Mouse (Mus musculus) midbrain, embryonic 16.5 days (tissue): ENCODE results near the gene Mctp1. TPM values are rescaled to one million over a fixed set of nuclear protein-coding genes. Genes with fewer than 3 reads are reported as not detected.
"Not testable (repeated sequence)": the region's sequence is repeated elsewhere in the genome, so short reads cannot be mapped to it uniquely, and the experiment has no call there.

ENCODE experiments used
- ATAC-seq: fragments of 200-750 bp; cut with Nextera tagmentation; 2 replicates; pipeline ENCODE4 v1.8.0; 2017; ENCODE audit warnings: moderate TSS enrichment
- H3K27ac ChIP-seq: fragments of 300-500 bp; sonication (generic); 2 replicates; pipeline ENCODE4 v1.5.1; 2014; ENCODE audit warnings: mild to moderate bottlenecking, low read length, mixed read lengths
- H3K27me3 ChIP-seq: fragments of 300-500 bp; sonication (generic); 2 replicates; pipeline ENCODE4 v1.6.1; 2014; ENCODE audit warnings: low read depth, low read length, mixed read lengths; ENCODE audit not compliant: control insufficient read depth, insufficient read depth
- H3K36me3 ChIP-seq: fragments of 300-500 bp; sonication (generic); 2 replicates; pipeline ENCODE4 v1.6.1; 2014; ENCODE audit warnings: mild to moderate bottlenecking, low read length, moderate library complexity, mixed read lengths; ENCODE audit not compliant: control insufficient read depth, insufficient read depth
- H3K4me1 ChIP-seq: fragments of 300-500 bp; sonication (generic); 2 replicates; pipeline ENCODE4 v1.6.1; 2014; ENCODE audit warnings: mild to moderate bottlenecking, low read length, mixed read lengths; ENCODE audit not compliant: control insufficient read depth, insufficient read depth
- H3K4me2 ChIP-seq: fragments of 300-500 bp; sonication (generic); 2 replicates; pipeline ENCODE4 v1.6.1; 2014; ENCODE audit warnings: mild to moderate bottlenecking, low read length, mixed read lengths
- H3K4me3 ChIP-seq: fragments of 300-500 bp; sonication (generic); 2 replicates; pipeline ENCODE4 v1.5.1; 2014; ENCODE audit warnings: low read depth, mild to moderate bottlenecking, low read length, moderate library complexity, mixed read lengths
- H3K9ac ChIP-seq: fragments of 300-500 bp; sonication (generic); 2 replicates; pipeline ENCODE4 v1.6.1; 2014; ENCODE audit warnings: low read depth, low read length, mixed read lengths
- H3K9me3 ChIP-seq: fragments of 300-500 bp; sonication (generic); replicated peaks from 2 replicates; pipeline ENCODE4 v1.6.1; 2014; ENCODE audit warnings: mild to moderate bottlenecking, low read length, mixed read lengths; ENCODE audit not compliant: control insufficient read depth, poor library complexity, severe bottlenecking
- WGBS: fragments of 180-500 bp; shearing (Covaris S2); extraction: QIAGEN DNeasy Blood & Tissue Kit; methylation state at CpG from one replicate; pipeline ENCODE4 v1.1.7; 2014; 5-methylcytosine and 5-hydroxymethylcytosine counted together
- polyA plus RNA-seq: library from polyadenylated mRNA; unstranded; fragments of >200 nt; fragmentation: Nextera tagmentation; extraction: Ambion mirVana; gene quantifications from 2 replicates; pipeline ENCODE4 v1.2.1, GENCODE M21; 2015

Gene Mctp1
- polyA plus RNA-seq, 1 experiment from 2014 or later, result 3.6 TPM

DNA sequence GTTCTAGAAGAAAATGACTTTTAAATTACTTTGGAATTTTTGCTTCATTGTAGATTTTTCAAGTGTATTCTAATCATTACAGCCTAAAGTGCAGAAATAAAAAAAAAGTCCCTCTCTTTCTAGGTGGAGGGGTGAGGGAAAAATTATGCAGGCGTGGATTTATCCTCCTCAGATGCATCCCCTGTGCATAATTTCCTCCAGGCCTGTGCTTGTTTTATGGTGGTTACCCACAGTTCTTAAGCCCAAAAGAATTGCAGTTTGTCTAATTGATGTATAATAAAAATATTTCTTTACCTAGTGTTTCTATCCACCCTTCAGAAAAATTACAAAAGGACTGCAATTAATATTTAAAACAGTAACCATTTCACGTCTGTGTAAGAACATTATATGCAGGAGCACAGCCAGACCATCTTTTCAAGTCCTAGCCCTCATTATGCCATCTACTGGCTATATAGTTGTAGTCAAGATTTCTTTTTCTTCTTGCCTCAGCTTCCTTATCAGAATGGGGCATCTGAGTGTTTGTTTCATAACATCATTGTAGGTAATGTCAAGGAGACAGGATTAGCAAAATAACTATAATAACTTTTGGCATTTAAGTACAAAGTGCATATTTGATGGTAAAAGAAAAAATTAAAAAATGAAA, 184.4 kb downstream of the Mctp1 start:
- no peak overlapping the region for H3K4me2 ChIP-seq
- 57% methylated on average over 2 of the region's 2 CpGs for WGBS
- H3K27ac ChIP-seq, result no peak overlapping the region
- H3K9me3 ChIP-seq, result no peaks in the 10 kb centered on the region
- H3K4me1 ChIP-seq, result no peaks in the 10 kb centered on the region
- ATAC-seq, result no peak
- H3K36me3 ChIP-seq, result no peaks in the 10 kb centered on the region
- no peaks in the 10 kb centered on the region for H3K27me3 ChIP-seq
- no peak overlapping the region for H3K9ac ChIP-seq
- no peak overlapping the region for H3K4me3 ChIP-seq

DNA sequence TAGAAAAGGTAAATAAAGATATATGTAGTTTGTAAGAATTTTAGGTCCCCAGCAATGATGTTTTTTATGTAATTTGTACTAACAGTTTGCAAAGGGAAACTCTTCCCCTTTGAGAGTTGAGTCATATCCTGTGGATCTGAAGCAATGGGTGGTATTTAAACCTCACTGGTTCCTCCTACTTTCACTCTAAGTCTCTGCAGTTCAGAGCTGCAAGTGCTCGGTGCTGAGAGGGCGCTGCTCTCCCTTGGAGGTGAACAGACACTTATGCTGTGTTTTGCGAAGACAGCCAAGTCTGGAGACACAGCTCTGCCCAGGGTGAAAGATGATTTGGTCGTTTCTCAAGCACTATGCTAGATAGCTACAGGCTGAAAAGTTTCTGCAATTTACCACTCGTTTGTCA, 195.1 kb downstream of the Mctp1 start:
- Histone ChIP-seq H3K4me2 (no peak overlapping the region), H3K27me3 (no peaks in the 10 kb centered on the region), H3K4me3 (no peak overlapping the region), H3K36me3 (no peaks in the 10 kb centered on the region), H3K9me3 (no peaks in the 10 kb centered on the region), H3K27ac (no peak overlapping the region), H3K4me1 (no peaks in the 10 kb centered on the region), H3K9ac (no peak overlapping the region)
- ATAC-seq, result no peak
- WGBS, result 45% methylated on average over 5 of the region's 5 CpGs

DNA sequence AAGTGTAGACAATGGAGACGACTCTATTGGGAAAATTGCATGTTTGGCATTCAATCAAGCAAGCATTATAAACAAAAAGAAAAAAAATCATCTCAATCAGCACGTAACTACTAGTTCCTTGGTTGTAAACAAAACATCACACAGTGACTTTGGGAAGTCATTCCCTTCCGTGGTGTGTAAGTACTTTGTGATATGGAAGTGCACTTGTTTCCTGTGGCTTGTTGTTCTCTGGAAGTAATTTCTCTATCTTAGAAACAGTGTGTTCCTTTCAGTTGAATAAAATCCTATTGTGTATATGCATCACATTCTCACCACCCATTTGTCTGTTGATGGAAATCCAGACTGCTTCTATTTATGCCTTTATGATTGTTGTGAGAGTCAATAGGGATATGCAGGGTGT, 201.1 kb downstream of the Mctp1 start:
- no peak overlapping the region for H3K9ac ChIP-seq
- no peak overlapping the region for H3K4me3 ChIP-seq
- WGBS, result 77% methylated on average over 3 of the region's 3 CpGs
- H3K9me3 ChIP-seq, result no peaks in the 10 kb centered on the region
- no peaks in the 10 kb centered on the region for H3K4me1 ChIP-seq
- no peak overlapping the region for H3K4me2 ChIP-seq
- ATAC-seq, result no peak
- no peaks in the 10 kb centered on the region for H3K27me3 ChIP-seq
- no peak overlapping the region for H3K27ac ChIP-seq
- H3K36me3 ChIP-seq, result no peaks in the 10 kb centered on the region

DNA sequence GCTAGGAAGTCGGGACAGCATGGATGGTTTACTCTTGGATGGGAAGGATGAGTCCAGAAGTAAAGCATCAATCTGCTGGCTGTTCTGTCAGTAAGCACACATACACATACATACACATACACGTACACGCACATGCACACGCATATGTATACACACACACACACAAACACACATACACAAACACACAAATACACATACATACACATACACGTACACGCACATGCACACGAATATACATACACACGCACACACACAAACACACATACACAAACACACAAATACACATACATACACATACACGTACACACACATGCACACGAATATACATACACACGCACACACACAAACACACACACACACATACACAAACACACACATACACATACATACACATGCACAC, 206.4 kb downstream of the Mctp1 start:
- not testable (repeated sequence) for H3K27ac ChIP-seq, H3K4me2 ChIP-seq, H3K9ac ChIP-seq, H3K36me3 ChIP-seq, H3K27me3 ChIP-seq, H3K4me3 ChIP-seq, H3K4me1 ChIP-seq, H3K9me3 ChIP-seq
- WGBS, result 92% methylated on average over 11 of the region's 11 CpGs
- peak; percentile 60; the same call in 1 of the 2 replicates for ATAC-seq

DNA sequence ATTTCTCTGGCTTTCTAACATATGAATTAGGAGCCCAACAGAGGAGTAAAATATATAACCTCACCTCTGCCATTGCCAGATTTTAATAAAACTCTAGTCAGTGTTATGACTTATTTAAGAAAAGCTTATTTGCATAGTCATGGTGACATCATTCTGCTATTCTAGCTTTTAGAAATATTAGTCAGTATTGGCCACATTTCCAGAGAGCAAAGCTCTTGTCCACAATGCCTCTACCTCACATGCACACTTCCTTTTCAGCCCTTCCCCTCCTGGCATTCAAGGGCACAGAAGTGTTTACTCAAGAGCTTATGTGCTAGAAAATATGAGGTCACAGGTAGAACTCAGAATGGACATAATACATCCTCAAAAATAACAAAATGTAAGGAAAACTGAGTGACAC, 206.9 kb downstream of the Mctp1 start:
- no peak overlapping the region for H3K9ac ChIP-seq
- H3K4me2 ChIP-seq, result no peak overlapping the region
- no peaks in the 10 kb centered on the region for H3K9me3 ChIP-seq
- no peak for ATAC-seq
- H3K4me3 ChIP-seq, result no peak overlapping the region
- H3K36me3 ChIP-seq, result no peaks in the 10 kb centered on the region
- no peaks in the 10 kb centered on the region for H3K4me1 ChIP-seq
- no peak overlapping the region for H3K27ac ChIP-seq
- no peaks in the 10 kb centered on the region for H3K27me3 ChIP-seq

DNA sequence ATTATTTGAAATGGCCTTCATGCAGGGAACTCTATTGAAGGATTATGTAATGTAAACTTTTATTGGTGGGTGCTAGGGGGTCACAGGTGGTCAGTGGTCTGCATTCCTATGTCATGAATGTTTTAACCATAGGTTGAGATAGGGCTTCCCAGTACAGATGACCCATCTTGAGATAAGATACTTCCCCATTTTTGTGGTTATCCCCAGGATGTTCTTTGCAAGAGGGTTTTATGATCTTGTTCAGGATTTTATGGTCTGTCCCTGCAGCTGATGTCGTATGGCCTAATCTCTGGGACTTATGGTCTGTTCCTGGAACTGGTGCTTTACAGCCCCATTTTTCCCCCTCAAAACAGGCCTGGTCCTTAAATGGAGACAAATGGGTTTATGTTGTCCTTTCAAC, 207.4 kb downstream of the Mctp1 start:
- Histone ChIP-seq H3K36me3 (no peaks in the 10 kb centered on the region), H3K4me1 (no peaks in the 10 kb centered on the region), H3K27ac (no peak overlapping the region), H3K9ac (no peak overlapping the region), H3K9me3 (no peaks in the 10 kb centered on the region), H3K4me2 (no peak overlapping the region), H3K4me3 (no peak overlapping the region), H3K27me3 (no peaks in the 10 kb centered on the region)
- WGBS, result 89% methylated on average over 1 of the region's 1 CpGs
- no peak for ATAC-seq

DNA sequence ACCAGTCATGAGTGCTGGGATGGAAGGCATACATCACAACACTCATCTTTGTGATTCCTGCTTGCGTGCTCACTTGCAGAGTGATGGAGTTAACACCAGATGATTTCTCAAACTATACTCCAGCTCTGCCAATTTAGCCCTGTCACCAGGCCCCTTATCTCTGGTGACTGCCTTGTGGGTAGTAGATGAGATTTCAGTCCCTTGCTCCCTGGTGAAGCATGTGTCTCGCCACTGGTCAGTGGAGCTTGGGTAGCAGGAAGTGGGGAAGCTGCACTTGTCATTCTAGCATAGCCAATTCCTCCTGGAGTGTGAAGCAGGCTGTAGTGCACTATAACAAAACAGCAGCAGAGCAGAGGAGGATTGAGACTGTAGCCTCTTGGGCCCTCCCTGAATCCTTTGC, 208.6 kb downstream of the Mctp1 start:
- H3K27me3 ChIP-seq, result no peaks in the 10 kb centered on the region
- no peak overlapping the region for H3K9ac ChIP-seq
- no peaks in the 10 kb centered on the region for H3K9me3 ChIP-seq
- H3K4me2 ChIP-seq, result no peak overlapping the region
- no peaks in the 10 kb centered on the region for H3K4me1 ChIP-seq
- WGBS, result 91% methylated on average over 2 of the region's 2 CpGs
- no peaks in the 10 kb centered on the region for H3K36me3 ChIP-seq
- H3K4me3 ChIP-seq, result no peak overlapping the region
- no peak for ATAC-seq
- no peak overlapping the region for H3K27ac ChIP-seq

DNA sequence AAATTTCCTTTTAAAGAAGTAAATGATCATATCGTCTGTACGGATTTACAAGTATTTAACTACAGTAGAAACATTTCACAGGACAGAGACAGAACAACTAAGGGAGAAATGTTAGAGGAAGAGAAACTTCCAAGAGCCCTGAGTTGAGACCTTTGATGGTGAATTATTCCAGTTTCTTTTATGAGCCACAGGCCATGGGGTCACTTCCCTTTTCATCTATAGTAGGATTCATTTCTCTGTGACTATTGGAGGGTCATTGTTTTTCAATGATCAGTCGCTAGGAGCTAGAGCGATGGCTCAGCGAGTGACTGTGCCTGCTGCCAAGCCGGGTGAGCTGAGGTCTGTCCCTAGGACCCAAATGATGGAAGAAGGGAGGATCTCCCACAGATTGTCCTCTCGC, 212.7 kb downstream of the Mctp1 start:
- no peak overlapping the region for H3K9ac ChIP-seq
- H3K9me3 ChIP-seq, result no peaks in the 10 kb centered on the region
- no peaks in the 10 kb centered on the region for H3K36me3 ChIP-seq
- H3K27me3 ChIP-seq, result no peaks in the 10 kb centered on the region
- WGBS, result 60% methylated on average over 7 of the region's 7 CpGs
- no peak overlapping the region for H3K27ac ChIP-seq
- no peak for ATAC-seq
- no peaks in the 10 kb centered on the region for H3K4me1 ChIP-seq
- no peak overlapping the region for H3K4me2 ChIP-seq
- H3K4me3 ChIP-seq, result no peak overlapping the region

DNA sequence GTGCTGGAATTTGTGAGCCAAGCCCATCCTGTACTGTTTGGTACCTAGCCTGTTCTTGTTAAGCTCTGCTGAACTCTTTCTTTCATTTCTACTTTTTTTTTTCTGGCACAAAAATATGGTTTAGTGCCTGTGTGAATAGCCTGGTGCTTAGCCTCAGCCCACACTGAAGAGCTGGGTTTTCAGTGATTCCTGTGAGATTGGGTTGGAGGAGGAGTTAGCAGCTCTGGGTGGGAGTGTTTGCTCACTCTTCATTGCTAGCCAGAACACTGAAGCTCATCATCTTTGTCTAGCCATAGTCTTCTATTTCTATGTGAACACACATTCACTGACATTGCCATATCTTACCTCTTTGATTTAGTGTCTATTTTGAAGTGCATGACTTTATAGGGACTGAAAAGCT, 225.1 kb downstream of the Mctp1 start:
- Histone ChIP-seq H3K4me1 (no peaks in the 10 kb centered on the region), H3K27me3 (no peaks in the 10 kb centered on the region), H3K27ac (no peak overlapping the region), H3K9ac (no peak overlapping the region), H3K36me3 (no peaks in the 10 kb centered on the region), H3K4me2 (no peak overlapping the region), H3K9me3 (no peaks in the 10 kb centered on the region), H3K4me3 (no peak overlapping the region)
- no peak for ATAC-seq
